Mouse (Mus musculus): ENCODE results near the gene Casd1. TPM values are rescaled to one million over a fixed set of nuclear protein-coding genes. Genes with fewer than 3 reads are reported as not detected.

Gene Casd1
- polyA plus RNA-seq, 1 experiment from 2014 or later: 27.8 TPM

GRCm38 (mm10) chr6:4583485-4583884 lies 17.2 kb upstream of the Casd1 start:
- WGBS: 44% methylated on average over 6 of the region's 6 CpGs
- ATAC-seq (ENCODE audit: insufficient number of reproducible peaks, low FRiP score, low TSS enrichment, low read depth): no peak
- H3K4me1 ChIP-seq: 0 out of 2 replicates have a peak, but pooled peaks cover 2% of the 10 kb centered on the region
- H3K9ac ChIP-seq: no peak overlapping the region
- H3K36me3 ChIP-seq: no peaks in the 10 kb centered on the region
- no peak overlapping the region for H3K27ac ChIP-seq
- no peaks in the 10 kb centered on the region for H3K27me3 ChIP-seq
- H3K9me3 ChIP-seq: no peaks in the 10 kb centered on the region
- no peak overlapping the region for H3K4me3 ChIP-seq
- no peak overlapping the region for H3K4me2 ChIP-seq

DNA sequence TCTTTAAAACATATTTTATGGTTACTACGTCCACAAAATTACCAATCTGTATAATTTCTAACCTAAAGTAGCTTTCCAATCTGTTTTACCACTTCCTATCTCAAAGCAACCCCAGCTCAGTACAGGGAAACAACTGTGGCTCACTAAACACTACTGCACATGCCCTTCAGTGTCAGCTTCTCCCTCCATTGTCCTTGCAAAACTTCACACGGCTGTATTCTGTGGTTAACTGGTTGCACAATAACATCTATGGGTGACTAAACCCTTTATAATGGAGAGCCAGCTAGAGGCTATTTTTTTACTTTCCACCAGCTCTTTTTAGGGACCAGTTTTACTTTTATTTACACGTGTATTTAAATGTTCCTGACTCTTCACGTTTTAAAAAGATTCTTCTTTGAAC lies 12.7 kb upstream of the Casd1 start:
- no peak for ATAC-seq (ENCODE audit: insufficient number of reproducible peaks, low FRiP score, low TSS enrichment, low read depth)
- Histone ChIP-seq H3K4me1 (0 out of 2 replicates have a peak, but pooled peaks cover 2% of the 10 kb centered on the region), H3K4me2 (no peak overlapping the region), H3K9me3 (no peaks in the 10 kb centered on the region), H3K36me3 (no peaks in the 10 kb centered on the region), H3K27ac (no peak overlapping the region), H3K27me3 (no peaks in the 10 kb centered on the region), H3K4me3 (no peak overlapping the region), H3K9ac (no peak overlapping the region)
- WGBS: 73% methylated on average over 4 of the region's 4 CpGs

- Histone ChIP-seq H3K9ac (no peak overlapping the region), H3K9me3 (no peaks in the 10 kb centered on the region), H3K4me2 (no peak overlapping the region), H3K36me3 (no peaks in the 10 kb centered on the region), H3K27ac (no peak overlapping the region), H3K4me1 (no peaks in the 10 kb centered on the region), H3K4me3 (no peak overlapping the region), H3K27me3 (no peaks in the 10 kb centered on the region)
- no peak for ATAC-seq (ENCODE audit: insufficient number of reproducible peaks, low FRiP score, low TSS enrichment, low read depth)
- 89% methylated on average over 3 of the region's 3 CpGs for WGBS
These were observed 11.9 kb upstream of the Casd1 start for GRCm38 (mm10) chr6:4588722-4589121.

GRCm38 (mm10) chr6:4590089-4590488 lies 10.6 kb upstream of the Casd1 start:
- H3K4me2 ChIP-seq: no peak overlapping the region
- no peak for ATAC-seq (ENCODE audit: insufficient number of reproducible peaks, low FRiP score, low TSS enrichment, low read depth)
- H3K36me3 ChIP-seq: no peaks in the 10 kb centered on the region
- no peak overlapping the region for H3K27ac ChIP-seq
- H3K4me3 ChIP-seq: no peak overlapping the region
- 47% methylated on average over 8 of the region's 8 CpGs for WGBS
- no peak overlapping the region for H3K9ac ChIP-seq
- no peaks in the 10 kb centered on the region for H3K4me1 ChIP-seq
- no peaks in the 10 kb centered on the region for H3K9me3 ChIP-seq
- no peaks in the 10 kb centered on the region for H3K27me3 ChIP-seq

- H3K4me1 ChIP-seq: peaks cover 9% of the 10 kb centered on the region; the same call in 1 of the 2 replicates
- no peaks in the 10 kb centered on the region for H3K27me3 ChIP-seq
- no peak overlapping the region for H3K27ac ChIP-seq
- ATAC-seq (ENCODE audit: insufficient number of reproducible peaks, low FRiP score, low TSS enrichment, low read depth): no peak
- 55% methylated on average over 4 of the region's 4 CpGs for whole genome bisulfite sequencing
- H3K9me3 ChIP-seq: no peaks in the 10 kb centered on the region
- H3K36me3 ChIP-seq: no peaks in the 10 kb centered on the region
- H3K4me2 ChIP-seq: no peak overlapping the region
- no peak overlapping the region for H3K4me3 ChIP-seq
- no peak overlapping the region for H3K9ac ChIP-seq
These were observed 2.9 kb upstream of the Casd1 start for GRCm38 (mm10) chr6:4597711-4598110.

- 10% methylated on average over 7 of the region's 7 CpGs for WGBS
- peak overlapping the region; percentile 78 for H3K4me3 ChIP-seq
- no peaks in the 10 kb centered on the region for H3K27me3 ChIP-seq
- no peak for ATAC-seq (ENCODE audit: insufficient number of reproducible peaks, low FRiP score, low TSS enrichment, low read depth)
- no peaks in the 10 kb centered on the region; the same call in 1 of the 2 replicates for H3K9me3 ChIP-seq
- peak overlapping the region; percentile 89 for H3K4me2 ChIP-seq
- no peaks in the 10 kb centered on the region for H3K36me3 ChIP-seq
- peaks cover 14% of the 10 kb centered on the region; the same call in 1 of the 2 replicates for H3K4me1 ChIP-seq
- peak overlapping the region; percentile 96 for H3K27ac ChIP-seq
- H3K9ac ChIP-seq: peak overlapping the region; percentile 95
These were observed 468 bp upstream of the Casd1 start for GRCm38 (mm10) chr6:4600085-4600657.

DNA sequence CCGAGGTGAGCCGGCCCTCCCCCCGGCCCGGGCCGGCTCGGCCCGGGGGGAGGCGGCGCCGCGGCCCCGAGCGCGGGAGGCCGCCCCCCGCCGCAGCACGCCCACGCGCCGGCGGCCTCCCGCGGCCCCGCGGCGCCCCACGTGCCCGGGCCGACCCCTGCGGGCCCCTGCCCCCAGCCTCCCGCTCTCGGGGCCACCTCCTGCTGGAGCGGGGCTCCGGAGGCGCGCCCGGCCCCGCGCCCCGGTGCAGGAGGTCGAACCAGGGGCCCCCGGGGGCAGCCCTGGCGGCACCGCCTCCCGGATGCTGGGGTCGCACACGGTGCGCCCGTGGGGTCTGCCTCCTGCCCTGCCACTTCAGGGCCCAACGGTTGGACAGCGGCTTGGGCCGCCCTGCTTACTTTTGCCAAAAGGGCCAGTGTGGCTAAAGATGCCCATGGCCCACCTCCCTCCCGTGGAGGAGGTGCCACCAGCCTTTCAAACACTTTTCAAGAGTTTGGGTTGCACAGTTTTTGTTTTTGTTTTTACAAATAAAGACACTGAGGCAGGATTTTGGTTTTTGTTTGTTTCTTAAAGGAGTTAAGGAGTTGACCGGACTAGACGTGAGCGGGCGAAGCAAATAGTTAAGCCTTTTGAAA lies 775 bp downstream of the Casd1 start:
- Histone ChIP-seq H3K4me3 (peak overlapping the region; percentile 78), H3K9me3 (no peaks in the 10 kb centered on the region; the same call in 1 of the 2 replicates), H3K4me2 (peak overlapping the region; percentile 89), H3K27ac (peak overlapping the region; percentile 96), H3K9ac (peak overlapping the region; percentile 95), H3K4me1 (peaks cover 17% of the 10 kb centered on the region; the same call in 1 of the 2 replicates), H3K27me3 (no peaks in the 10 kb centered on the region), H3K36me3 (no peaks in the 10 kb centered on the region)
- WGBS: 8% methylated on average over 21 of the region's 58 CpGs
- ATAC-seq (ENCODE audit: insufficient number of reproducible peaks, low FRiP score, low TSS enrichment, low read depth): peak; percentile 49

DNA sequence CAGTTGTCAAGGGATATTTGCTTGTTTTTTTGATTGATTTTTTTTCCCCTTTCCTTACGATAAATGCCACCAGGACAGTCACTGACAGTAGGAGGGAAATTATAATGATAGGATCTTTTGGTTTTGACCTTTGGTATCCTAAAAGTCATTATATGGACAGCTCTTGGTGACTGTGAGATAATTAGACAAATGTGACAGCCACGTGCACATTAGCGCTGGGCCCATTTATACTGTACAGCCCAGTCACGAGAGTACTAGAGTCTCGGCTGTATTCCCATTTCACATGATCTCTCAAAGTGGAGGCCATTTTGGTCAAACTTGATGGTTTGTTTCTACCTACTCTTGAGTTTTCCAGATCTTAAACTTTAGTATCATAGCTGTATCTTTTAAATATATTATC lies 1.4 kb downstream of the Casd1 start:
- no peak overlapping the region for H3K27ac ChIP-seq
- H3K9me3 ChIP-seq: no peaks in the 10 kb centered on the region; the same call in 1 of the 2 replicates
- H3K4me3 ChIP-seq: peak overlapping the region; percentile 78
- no peak overlapping the region for H3K9ac ChIP-seq
- H3K4me2 ChIP-seq: peak overlapping the region; percentile 89
- H3K36me3 ChIP-seq: no peaks in the 10 kb centered on the region
- 51% methylated on average over 5 of the region's 5 CpGs for WGBS
- H3K4me1 ChIP-seq: peaks cover 22% of the 10 kb centered on the region; the same call in 1 of the 2 replicates
- ATAC-seq (ENCODE audit: insufficient number of reproducible peaks, low FRiP score, low TSS enrichment, low read depth): no peak
- no peaks in the 10 kb centered on the region for H3K27me3 ChIP-seq

DNA sequence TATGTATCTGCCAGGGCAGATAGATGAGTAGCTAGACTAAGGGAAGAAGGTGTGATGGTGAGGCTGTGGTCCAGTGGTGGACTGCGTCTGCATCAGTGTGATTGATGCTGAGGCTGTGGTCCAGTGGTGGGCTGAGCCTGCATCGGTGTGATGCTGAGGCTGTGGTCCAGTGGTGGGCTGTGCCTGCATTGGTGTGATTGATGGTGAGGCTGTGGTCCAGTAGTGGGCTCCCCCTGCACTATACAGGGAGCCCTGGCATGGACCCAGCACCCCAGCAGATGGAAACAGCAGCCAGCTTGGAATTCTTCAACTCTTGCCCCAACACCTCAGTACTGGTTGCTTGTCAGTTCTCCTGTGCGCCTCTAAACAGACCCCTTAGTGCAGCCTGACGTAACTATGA lies 5.8 kb downstream of the Casd1 start:
- WGBS: 66% methylated on average over 4 of the region's 4 CpGs
- no peak overlapping the region for H3K27ac ChIP-seq
- no peak overlapping the region for H3K9ac ChIP-seq
- H3K4me2 ChIP-seq: no peak overlapping the region
- H3K9me3 ChIP-seq: no peaks in the 10 kb centered on the region; the same call in 1 of the 2 replicates
- no peak overlapping the region for H3K4me3 ChIP-seq
- H3K36me3 ChIP-seq: no peaks in the 10 kb centered on the region
- H3K4me1 ChIP-seq: peaks cover 22% of the 10 kb centered on the region; the same call in 1 of the 2 replicates
- no peaks in the 10 kb centered on the region for H3K27me3 ChIP-seq
- no peak for ATAC-seq (ENCODE audit: insufficient number of reproducible peaks, low FRiP score, low TSS enrichment, low read depth)

- ATAC-seq (ENCODE audit: insufficient number of reproducible peaks, low FRiP score, low TSS enrichment, low read depth): no peak
- no peaks in the 10 kb centered on the region for H3K9me3 ChIP-seq
These were observed 9.7 kb downstream of the Casd1 start for GRCm38 (mm10) chr6:4610216-4610896.

DNA sequence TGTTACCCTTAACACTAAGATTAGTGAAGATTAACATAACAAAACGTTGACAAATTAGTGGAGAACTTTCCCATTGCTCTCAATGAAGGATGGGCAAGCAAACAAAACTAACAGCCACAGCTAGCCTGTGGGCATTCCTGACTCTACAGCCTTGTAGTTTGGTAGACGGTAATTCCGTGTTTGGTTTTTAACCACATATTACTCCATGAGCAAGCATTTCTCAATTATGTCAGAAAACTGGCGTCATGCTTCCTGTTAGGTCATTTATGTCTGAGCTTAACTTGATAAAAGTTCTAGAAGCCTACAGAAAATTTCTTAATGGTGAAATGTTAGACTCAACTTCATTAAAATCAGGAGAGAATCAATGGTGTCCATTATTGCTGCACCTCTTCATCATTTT lies 11.2 kb downstream of the Casd1 start:
- H3K4me2 ChIP-seq: no peak overlapping the region
- no peaks in the 10 kb centered on the region for H3K27me3 ChIP-seq
- no peak overlapping the region for H3K9ac ChIP-seq
- peaks cover 12% of the 10 kb centered on the region; the same call in 1 of the 2 replicates for H3K36me3 ChIP-seq
- H3K4me3 ChIP-seq: no peak overlapping the region
- no peak for ATAC-seq (ENCODE audit: insufficient number of reproducible peaks, low FRiP score, low TSS enrichment, low read depth)
- 75% methylated on average over 4 of the region's 4 CpGs for WGBS
- no peak overlapping the region for H3K27ac ChIP-seq
- H3K4me1 ChIP-seq: peaks cover 5% of the 10 kb centered on the region; the same call in 1 of the 2 replicates
- H3K9me3 ChIP-seq: no peaks in the 10 kb centered on the region

More at GRCm38 (mm10) chr6:4610216-4610896, 9.7 kb downstream of the Casd1 start:
- Histone ChIP-seq H3K27me3 (no peaks in the 10 kb centered on the region), H3K27ac (no peak overlapping the region), H3K36me3 (peaks cover 8% of the 10 kb centered on the region; the same call in 1 of the 2 replicates), H3K4me3 (no peak overlapping the region), H3K4me1 (peaks cover 11% of the 10 kb centered on the region; the same call in 1 of the 2 replicates), H3K9ac (no peak overlapping the region), H3K4me2 (no peak overlapping the region)
- 91% methylated on average over 4 of the region's 4 CpGs for WGBS

GRCm38 (mm10) chr6:4612431-4612830 lies 11.8 kb downstream of the Casd1 start:
- no peak for ATAC-seq (ENCODE audit: insufficient number of reproducible peaks, low FRiP score, low TSS enrichment, low read depth)
- H3K4me3 ChIP-seq: no peak overlapping the region
- H3K9me3 ChIP-seq: no peaks in the 10 kb centered on the region
- H3K27ac ChIP-seq: no peak overlapping the region
- no peaks in the 10 kb centered on the region for H3K27me3 ChIP-seq
- peaks cover 12% of the 10 kb centered on the region; the same call in 1 of the 2 replicates for H3K36me3 ChIP-seq
- no peak overlapping the region for H3K4me2 ChIP-seq
- no peak overlapping the region for H3K9ac ChIP-seq
- no peaks in the 10 kb centered on the region for H3K4me1 ChIP-seq
- WGBS: 62% methylated on average over 7 of the region's 7 CpGs
